Mouse (Mus musculus) testis, adult 2 months (tissue): ENCODE results near the gene Polr3h. TPM values are rescaled to one million over a fixed set of nuclear protein-coding genes. Genes with fewer than 3 reads are reported as not detected.

ENCODE experiments used
- H3K27ac ChIP-seq: fragments of 200-500 bp; 2 replicates; pipeline ENCODE4 v1.5.1; 2012; ENCODE audit warnings: low read depth, low read length; ENCODE audit not compliant: control insufficient read depth, insufficient read depth
- H3K27me3 ChIP-seq: fragments of 200-500 bp; 2 replicates; pipeline ENCODE4 v1.6.1; 2012; ENCODE audit warnings: mild to moderate bottlenecking, low read length, moderate library complexity; ENCODE audit not compliant: control insufficient read depth, insufficient read depth
- H3K36me3 ChIP-seq: fragments of 200-500 bp; 2 replicates; pipeline ENCODE4 v1.6.1; 2012; ENCODE audit warnings: mild to moderate bottlenecking, low read length; ENCODE audit not compliant: control insufficient read depth, insufficient read depth
- H3K4me1 ChIP-seq: fragments of 200-500 bp; 2 replicates; pipeline ENCODE4 v1.6.1; 2012; ENCODE audit warnings: low read length; ENCODE audit not compliant: control insufficient read depth, insufficient read depth
- H3K4me3 ChIP-seq: fragments of 200-500 bp; 2 replicates; pipeline ENCODE4 v1.5.1; 2012; ENCODE audit warnings: low read depth, mild to moderate bottlenecking, low read length, moderate library complexity, mixed read lengths; ENCODE audit not compliant: control insufficient read depth
- CTCF ChIP-seq: fragments of 200-500 bp; IDR thresholded peaks from 2 replicates; pipeline ENCODE4 v1.5.1; 2012; ENCODE audit warnings: low read depth, mild to moderate bottlenecking, inconsistent platforms, low read length, moderate library complexity; ENCODE audit not compliant: control insufficient read depth, insufficient read depth, insufficient replicate concordance
- POLR2A ChIP-seq: fragments of 200-500 bp; IDR thresholded peaks from 2 replicates; pipeline ENCODE4 v1.6.1; 2012; ENCODE audit warnings: low read depth, mild to moderate bottlenecking, inconsistent platforms, low read length, moderate library complexity; ENCODE audit not compliant: control insufficient read depth
- polyA plus RNA-seq: library from polyadenylated mRNA; depleted of rRNA; stranded (reverse); fragments of >200 nt; gene quantifications from 2 replicates; pipeline ENCODE4 v1.2.3, GENCODE M21; 2012

Polr3h gene
- polyA plus RNA-seq, 1 experiment, result 12.9 TPM

- Histone ChIP-seq H3K27me3 (no peaks in the 10 kb centered on the region), H3K27ac (peak overlapping the region; percentile 75), H3K36me3 (no peaks in the 10 kb centered on the region), H3K4me1 (peaks cover 7% of the 10 kb centered on the region; the same call in 1 of the 2 replicates), H3K4me3 (peak overlapping the region; percentile 31)
- TF ChIP-seq CTCF (no peak), POLR2A (no peak)
These were observed 11.3 kb upstream of the Polr3h start for GRCm38 (mm10) chr15:81937098-81937972.

- Histone ChIP-seq H3K4me3 (peak within 1 kb of the TSS; percentile 31), H3K27ac (peak within 1 kb of the TSS; percentile 75), H3K36me3 (no peaks in the 10 kb centered on the region), H3K27me3 (no peaks in the 10 kb centered on the region), H3K4me1 (peaks cover 5% of the 10 kb centered on the region; the same call in 1 of the 2 replicates)
- TF ChIP-seq POLR2A, result no peak
- 0 out of 2 replicates have a peak, but pooled peaks have one; percentile 15 for TF ChIP-seq CTCF
These were observed 10.6 kb upstream of the Polr3h start, which contains the start of gene Csdc2 for GRCm38 (mm10) chr15:81936679-81937078. Gene Csdc2 (plus strand): TSS chr15:81936759.

- H3K27ac ChIP-seq, result peak overlapping the region; percentile 27; the same call in 1 of the 2 replicates
- TF ChIP-seq CTCF, result no peak
- TF ChIP-seq POLR2A, result no peak
These were observed 10.0 kb upstream of the Polr3h start for GRCm38 (mm10) chr15:81935869-81936637.

GRCm38 (mm10) chr15:81933986-81934385, 7.9 kb upstream of the Polr3h start:
- no peaks in the 10 kb centered on the region for H3K36me3 ChIP-seq
- H3K27ac ChIP-seq, result no peak overlapping the region
- no peak overlapping the region for H3K4me3 ChIP-seq
- no peak for TF ChIP-seq CTCF
- TF ChIP-seq POLR2A, result no peak
- peaks cover 5% of the 10 kb centered on the region; the same call in 1 of the 2 replicates for H3K4me1 ChIP-seq
- H3K27me3 ChIP-seq, result no peaks in the 10 kb centered on the region

More at GRCm38 (mm10) chr15:81935869-81936637, 10.0 kb upstream of the Polr3h start:
- H3K4me1 ChIP-seq, result peaks cover 5% of the 10 kb centered on the region; the same call in 1 of the 2 replicates
- peak overlapping the region; percentile 31; the same call in 1 of the 2 replicates for H3K4me3 ChIP-seq
- no peaks in the 10 kb centered on the region for H3K27me3 ChIP-seq
- no peaks in the 10 kb centered on the region for H3K36me3 ChIP-seq

- H3K27ac ChIP-seq, result no peak overlapping the region
- TF ChIP-seq CTCF, result no peak
- no peak overlapping the region for H3K4me3 ChIP-seq
- H3K27me3 ChIP-seq, result no peaks in the 10 kb centered on the region
- H3K4me1 ChIP-seq, result peaks cover 5% of the 10 kb centered on the region; the same call in 1 of the 2 replicates
- H3K36me3 ChIP-seq, result no peaks in the 10 kb centered on the region
These were observed 7.0 kb upstream of the Polr3h start for GRCm38 (mm10) chr15:81932951-81933470.

GRCm38 (mm10) chr15:81928277-81928676, 2.2 kb upstream of the Polr3h start:
- H3K36me3 ChIP-seq, result no peaks in the 10 kb centered on the region
- H3K27me3 ChIP-seq, result no peaks in the 10 kb centered on the region
- H3K27ac ChIP-seq, result no peak overlapping the region
- H3K4me1 ChIP-seq, result peaks cover 15% of the 10 kb centered on the region
- H3K4me3 ChIP-seq, result no peak overlapping the region
- TF ChIP-seq POLR2A, result no peak
- no peak for TF ChIP-seq CTCF
